Mouse (Mus musculus): ENCODE data around the gene Gm47996. TPM values are rescaled to one million over a fixed set of nuclear protein-coding genes. Genes with fewer than 3 reads are reported as not detected.

The Gm47996 gene
- polyA plus RNA-seq, 1 experiment from 2014 or later = not detected

DNA sequence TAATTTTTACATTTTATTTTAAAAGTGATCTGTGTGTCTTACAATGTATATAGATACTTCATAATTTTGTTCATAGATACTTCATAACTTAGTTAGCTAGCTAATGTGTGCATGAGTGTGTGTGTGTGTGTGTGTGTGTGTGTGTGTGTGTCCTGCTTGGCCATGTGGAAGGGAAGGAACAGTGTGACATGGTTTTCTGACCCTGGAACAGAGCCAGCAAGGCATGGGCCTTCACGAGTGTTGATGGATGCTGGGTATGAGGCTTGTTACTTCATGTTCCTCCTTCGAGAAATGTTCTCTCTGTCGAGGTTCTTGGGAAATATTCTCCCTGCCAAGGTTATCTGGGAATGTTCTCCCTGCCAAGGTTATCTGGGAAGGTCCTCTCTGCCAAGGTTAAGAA lies 23.8 kb downstream of the Gm47996 start:
- Histone ChIP-seq H3K4me2 (ENCODE audit: low read depth, low read length) (no peak overlapping the region), H3K4me1 (ENCODE audit: control insufficient read depth, insufficient read depth, low read length) (peaks cover 13% of the 10 kb centered on the region), H3K27ac (ENCODE audit: low read length) (no peak overlapping the region), H3K36me3 (ENCODE audit: control insufficient read depth, insufficient read depth) (no peaks in the 10 kb centered on the region), H3K9ac (ENCODE audit: low read length) (no peak overlapping the region), H3K4me3 (ENCODE audit: low read length) (no peak overlapping the region), H3K9me3 (replicated peaks; ENCODE audit: control insufficient read depth, low read length) (peaks cover 4% of the 10 kb centered on the region; the same call in 1 of the 2 replicates), H3K27me3 (ENCODE audit: control insufficient read depth, insufficient read depth, low read length) (no peaks in the 10 kb centered on the region)
- no peak for ATAC-seq (replicated peaks; ENCODE audit: extremely low read depth, insufficient read depth, low FRiP score)
- 68% methylated on average over 3 of the region's 3 CpGs for WGBS

DNA sequence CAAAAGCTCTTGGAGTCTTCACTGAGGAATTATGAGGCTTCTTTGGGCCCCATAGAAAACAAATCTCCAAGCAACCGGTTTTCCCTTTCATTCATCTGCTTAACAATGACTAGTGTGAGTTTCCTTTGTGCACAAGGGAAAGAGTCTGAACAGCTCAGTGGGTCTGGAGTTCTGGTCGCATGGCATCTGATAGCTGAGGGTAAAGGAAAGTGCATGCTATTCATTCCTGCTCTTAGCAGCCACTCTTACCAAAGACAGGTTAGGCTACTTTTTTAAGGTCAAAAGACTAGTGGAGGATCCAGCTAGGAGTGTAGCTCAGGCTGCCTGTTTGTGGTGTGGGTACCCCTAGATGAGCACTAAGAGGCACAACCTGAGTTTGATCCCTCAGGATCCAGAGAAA lies 25.6 kb downstream of the Gm47996 start:
- no peak overlapping the region for H3K4me2 ChIP-seq (ENCODE audit: low read depth, low read length)
- no peaks in the 10 kb centered on the region for H3K27me3 ChIP-seq (ENCODE audit: control insufficient read depth, insufficient read depth, low read length)
- peaks cover 8% of the 10 kb centered on the region; the same call in 1 of the 2 replicates for H3K9me3 ChIP-seq (replicated peaks; ENCODE audit: control insufficient read depth, low read length)
- H3K27ac ChIP-seq (ENCODE audit: low read length) = no peak overlapping the region
- no peak overlapping the region for H3K9ac ChIP-seq (ENCODE audit: low read length)
- ATAC-seq (replicated peaks; ENCODE audit: extremely low read depth, insufficient read depth, low FRiP score) = no peak
- peaks cover 13% of the 10 kb centered on the region for H3K4me1 ChIP-seq (ENCODE audit: control insufficient read depth, insufficient read depth, low read length)
- 36% methylated on average over 2 of the region's 2 CpGs for WGBS
- H3K4me3 ChIP-seq (ENCODE audit: low read length) = no peak overlapping the region
- no peaks in the 10 kb centered on the region for H3K36me3 ChIP-seq (ENCODE audit: control insufficient read depth, insufficient read depth)

DNA sequence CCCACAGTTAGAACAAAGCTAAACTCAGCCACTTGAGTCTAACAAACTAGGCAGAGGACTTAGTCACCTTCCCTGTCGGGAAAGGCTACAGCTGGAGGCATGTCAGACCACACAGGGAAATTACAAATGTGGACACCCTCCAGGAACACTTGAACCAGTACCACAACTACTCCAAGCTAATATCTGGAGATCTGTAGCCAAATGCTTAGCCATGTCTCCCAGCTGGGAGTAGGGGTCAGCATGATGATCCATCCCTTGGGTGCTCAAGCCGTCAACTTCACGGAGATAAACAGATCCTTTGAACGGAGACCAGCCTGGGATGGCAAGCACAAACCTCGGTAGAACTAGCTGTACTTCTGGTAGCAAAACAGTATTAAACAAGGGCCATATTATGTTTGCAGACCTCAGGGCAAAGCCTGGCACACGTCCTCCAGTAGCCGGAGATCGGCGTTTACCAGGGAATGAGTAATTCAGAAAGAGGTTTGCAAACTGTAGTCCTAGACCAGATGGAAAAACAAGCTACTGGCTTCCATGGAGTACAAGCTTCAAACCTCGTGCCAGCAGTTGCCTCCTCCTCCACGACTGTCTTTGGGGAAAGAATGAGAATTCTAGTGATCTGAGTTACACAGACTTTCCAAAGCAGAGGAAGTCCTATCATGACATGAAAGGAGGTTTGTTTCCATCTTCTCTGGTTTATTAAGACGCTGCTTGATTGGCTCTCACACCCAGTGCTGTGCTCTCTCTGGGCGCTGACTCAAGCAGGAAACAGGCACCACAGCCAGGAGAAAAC lies 26.4 kb downstream of the Gm47996 start:
- H3K4me2 ChIP-seq (ENCODE audit: low read depth, low read length) = no peak overlapping the region
- H3K27ac ChIP-seq (ENCODE audit: low read length) = peak overlapping the region; percentile 44
- H3K4me3 ChIP-seq (ENCODE audit: low read length) = no peak overlapping the region
- WGBS = 55% methylated on average over 13 of the region's 13 CpGs
- H3K27me3 ChIP-seq (ENCODE audit: control insufficient read depth, insufficient read depth, low read length) = no peaks in the 10 kb centered on the region
- H3K36me3 ChIP-seq (ENCODE audit: control insufficient read depth, insufficient read depth) = no peaks in the 10 kb centered on the region
- peak; percentile 77 for ATAC-seq (replicated peaks; ENCODE audit: extremely low read depth, insufficient read depth, low FRiP score)
- peaks cover 9% of the 10 kb centered on the region; the same call in 1 of the 2 replicates for H3K9me3 ChIP-seq (replicated peaks; ENCODE audit: control insufficient read depth, low read length)
- H3K9ac ChIP-seq (ENCODE audit: low read length) = no peak overlapping the region
- peaks cover 13% of the 10 kb centered on the region for H3K4me1 ChIP-seq (ENCODE audit: control insufficient read depth, insufficient read depth, low read length)

GRCm38 (mm10) chr1:151237780-151238179 lies 27.8 kb downstream of the Gm47996 start:
- WGBS = 45% methylated on average over 3 of the region's 3 CpGs
- no peaks in the 10 kb centered on the region for H3K27me3 ChIP-seq (ENCODE audit: control insufficient read depth, insufficient read depth, low read length)

DNA sequence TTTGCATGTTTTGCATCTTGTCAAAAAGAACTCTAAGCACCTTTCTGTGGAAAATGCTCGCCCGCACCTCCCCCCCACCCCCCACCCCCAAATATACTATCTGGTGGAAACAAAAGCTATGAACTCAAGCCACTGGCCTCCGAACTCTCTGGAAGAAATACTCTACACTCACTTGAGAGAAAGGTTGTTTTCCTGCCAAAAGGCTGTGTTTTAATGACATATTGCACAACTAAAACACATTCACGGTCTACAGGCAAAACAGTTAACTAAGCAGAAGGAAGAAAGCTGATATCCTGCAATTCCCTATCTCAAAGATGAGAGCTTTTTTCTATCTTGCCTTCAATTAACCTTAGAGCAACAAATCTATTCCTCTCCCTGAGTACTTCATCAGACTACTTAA lies 33.4 kb downstream of the Gm47996 start:
- Histone ChIP-seq H3K9ac (ENCODE audit: low read length) (no peak overlapping the region), H3K4me3 (ENCODE audit: low read length) (no peak overlapping the region), H3K9me3 (replicated peaks; ENCODE audit: control insufficient read depth, low read length) (0 out of 2 replicates have a peak, but pooled peaks cover 10% of the 10 kb centered on the region), H3K4me2 (ENCODE audit: low read depth, low read length) (no peak overlapping the region), H3K27ac (ENCODE audit: low read length) (no peak overlapping the region), H3K27me3 (ENCODE audit: control insufficient read depth, insufficient read depth, low read length) (no peaks in the 10 kb centered on the region), H3K36me3 (ENCODE audit: control insufficient read depth, insufficient read depth) (no peaks in the 10 kb centered on the region), H3K4me1 (ENCODE audit: control insufficient read depth, insufficient read depth, low read length) (no peaks in the 10 kb centered on the region)
- WGBS = 81% methylated on average over 4 of the region's 4 CpGs
- ATAC-seq (replicated peaks; ENCODE audit: extremely low read depth, insufficient read depth, low FRiP score) = no peak

More at GRCm38 (mm10) chr1:151237780-151238179, 27.8 kb downstream of the Gm47996 start:
- H3K27ac ChIP-seq (ENCODE audit: low read length) = no peak overlapping the region
- peaks cover 15% of the 10 kb centered on the region; the same call in 1 of the 2 replicates for H3K9me3 ChIP-seq (replicated peaks; ENCODE audit: control insufficient read depth, low read length)
- H3K4me3 ChIP-seq (ENCODE audit: low read length) = no peak overlapping the region
- H3K4me2 ChIP-seq (ENCODE audit: low read depth, low read length) = no peak overlapping the region
- ATAC-seq (replicated peaks; ENCODE audit: extremely low read depth, insufficient read depth, low FRiP score) = no peak
- no peak overlapping the region for H3K9ac ChIP-seq (ENCODE audit: low read length)
- no peaks in the 10 kb centered on the region for H3K36me3 ChIP-seq (ENCODE audit: control insufficient read depth, insufficient read depth)
- peaks cover 13% of the 10 kb centered on the region for H3K4me1 ChIP-seq (ENCODE audit: control insufficient read depth, insufficient read depth, low read length)

DNA sequence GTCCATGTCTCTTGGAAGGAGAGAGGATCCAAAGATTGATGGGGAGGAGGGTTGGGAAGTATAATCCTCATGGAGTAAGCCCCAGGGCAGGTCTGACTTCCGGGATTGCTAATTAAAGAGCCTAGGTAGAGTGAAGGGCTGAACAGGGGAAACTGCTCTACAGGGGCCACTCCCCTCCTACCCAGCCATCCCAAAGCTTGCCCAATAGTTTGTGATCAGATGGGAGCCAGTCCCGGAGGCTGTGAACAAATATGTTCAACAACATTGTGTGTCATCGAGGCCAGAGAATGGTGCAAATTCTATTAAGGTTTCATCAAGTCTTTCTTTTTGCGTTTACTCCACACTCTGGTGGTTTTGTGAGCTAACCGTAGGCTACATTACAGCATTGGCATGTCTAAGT lies 34.1 kb downstream of the Gm47996 start:
- no peak overlapping the region for H3K27ac ChIP-seq (ENCODE audit: low read length)
- H3K4me2 ChIP-seq (ENCODE audit: low read depth, low read length) = no peak overlapping the region
- H3K4me1 ChIP-seq (ENCODE audit: control insufficient read depth, insufficient read depth, low read length) = no peaks in the 10 kb centered on the region
- no peak overlapping the region for H3K4me3 ChIP-seq (ENCODE audit: low read length)
- ATAC-seq (replicated peaks; ENCODE audit: extremely low read depth, insufficient read depth, low FRiP score) = no peak
- WGBS = 87% methylated on average over 5 of the region's 5 CpGs
- 0 out of 2 replicates have a peak, but pooled peaks cover 10% of the 10 kb centered on the region for H3K9me3 ChIP-seq (replicated peaks; ENCODE audit: control insufficient read depth, low read length)
- no peak overlapping the region for H3K9ac ChIP-seq (ENCODE audit: low read length)
- no peaks in the 10 kb centered on the region for H3K36me3 ChIP-seq (ENCODE audit: control insufficient read depth, insufficient read depth)
- H3K27me3 ChIP-seq (ENCODE audit: control insufficient read depth, insufficient read depth, low read length) = no peaks in the 10 kb centered on the region

DNA sequence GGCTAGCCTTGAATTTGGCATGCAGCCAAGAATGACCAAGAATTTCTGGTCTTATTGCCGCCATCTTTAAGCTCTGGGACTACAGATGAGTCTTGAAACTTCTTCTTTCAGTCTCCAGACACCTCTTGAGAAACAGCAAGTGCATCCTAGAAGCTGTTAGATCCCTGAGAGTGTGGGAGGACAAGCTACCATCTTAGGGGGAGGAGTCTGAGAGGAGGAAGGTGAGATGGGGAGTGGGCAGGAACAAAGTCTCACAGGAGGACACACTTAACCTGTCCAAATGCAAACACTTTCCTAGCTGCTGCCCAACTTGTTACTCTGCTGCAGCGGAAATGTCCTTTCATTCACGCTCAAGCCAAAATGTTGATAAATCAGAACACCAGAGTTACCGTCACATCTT lies 34.8 kb downstream of the Gm47996 start:
- no peak overlapping the region for H3K4me3 ChIP-seq (ENCODE audit: low read length)
- WGBS = 75% methylated on average over 4 of the region's 4 CpGs
- H3K4me2 ChIP-seq (ENCODE audit: low read depth, low read length) = no peak overlapping the region
- H3K9ac ChIP-seq (ENCODE audit: low read length) = no peak overlapping the region
- H3K27ac ChIP-seq (ENCODE audit: low read length) = no peak overlapping the region
- ATAC-seq (replicated peaks; ENCODE audit: extremely low read depth, insufficient read depth, low FRiP score) = no peak
- H3K4me1 ChIP-seq (ENCODE audit: control insufficient read depth, insufficient read depth, low read length) = no peaks in the 10 kb centered on the region
- no peaks in the 10 kb centered on the region for H3K27me3 ChIP-seq (ENCODE audit: control insufficient read depth, insufficient read depth, low read length)
- 0 out of 2 replicates have a peak, but pooled peaks cover 10% of the 10 kb centered on the region for H3K9me3 ChIP-seq (replicated peaks; ENCODE audit: control insufficient read depth, low read length)
- H3K36me3 ChIP-seq (ENCODE audit: control insufficient read depth, insufficient read depth) = no peaks in the 10 kb centered on the region

DNA sequence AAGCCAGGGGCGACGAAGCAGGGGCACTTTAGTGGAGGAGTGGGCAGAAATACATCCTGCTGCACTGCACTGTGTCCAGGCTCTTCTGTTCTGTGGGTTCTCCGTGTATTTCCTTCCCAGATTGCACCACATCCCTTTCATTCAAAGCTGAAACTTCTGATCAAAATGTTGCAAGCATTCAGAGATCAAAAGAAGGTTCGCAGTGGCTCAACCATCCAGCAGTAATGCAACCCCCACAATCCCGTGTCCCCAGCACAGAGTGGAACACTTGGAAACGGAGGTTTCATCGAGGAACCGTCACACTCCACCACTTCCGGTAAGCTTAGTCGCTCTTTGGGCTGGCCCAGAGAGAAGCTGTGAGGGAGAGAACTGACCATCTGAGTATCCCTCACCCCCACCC lies 35.2 kb downstream of the Gm47996 start:
- no peak overlapping the region for H3K27ac ChIP-seq (ENCODE audit: low read length)
- H3K4me2 ChIP-seq (ENCODE audit: low read depth, low read length) = no peak overlapping the region
- ATAC-seq (replicated peaks; ENCODE audit: extremely low read depth, insufficient read depth, low FRiP score) = no peak
- no peaks in the 10 kb centered on the region for H3K27me3 ChIP-seq (ENCODE audit: control insufficient read depth, insufficient read depth, low read length)
- no peaks in the 10 kb centered on the region for H3K4me1 ChIP-seq (ENCODE audit: control insufficient read depth, insufficient read depth, low read length)
- WGBS = 82% methylated on average over 10 of the region's 10 CpGs
- 0 out of 2 replicates have a peak, but pooled peaks cover 10% of the 10 kb centered on the region for H3K9me3 ChIP-seq (replicated peaks; ENCODE audit: control insufficient read depth, low read length)
- H3K9ac ChIP-seq (ENCODE audit: low read length) = no peak overlapping the region
- no peak overlapping the region for H3K4me3 ChIP-seq (ENCODE audit: low read length)
- H3K36me3 ChIP-seq (ENCODE audit: control insufficient read depth, insufficient read depth) = no peaks in the 10 kb centered on the region

GRCm38 (mm10) chr1:151245846-151246245 lies 35.9 kb downstream of the Gm47996 start:
- Histone ChIP-seq H3K27ac (ENCODE audit: low read length) (no peak overlapping the region), H3K4me1 (ENCODE audit: control insufficient read depth, insufficient read depth, low read length) (no peaks in the 10 kb centered on the region), H3K36me3 (ENCODE audit: control insufficient read depth, insufficient read depth) (no peaks in the 10 kb centered on the region), H3K4me2 (ENCODE audit: low read depth, low read length) (no peak overlapping the region), H3K9ac (ENCODE audit: low read length) (no peak overlapping the region), H3K4me3 (ENCODE audit: low read length) (no peak overlapping the region), H3K27me3 (ENCODE audit: control insufficient read depth, insufficient read depth, low read length) (no peaks in the 10 kb centered on the region), H3K9me3 (replicated peaks; ENCODE audit: control insufficient read depth, low read length) (0 out of 2 replicates have a peak, but pooled peaks cover 6% of the 10 kb centered on the region)
- ATAC-seq (replicated peaks; ENCODE audit: extremely low read depth, insufficient read depth, low FRiP score) = no peak
- WGBS = 71% methylated on average over 2 of the region's 2 CpGs

Measured in heart, embryonic 16.5 days (tissue).